15 mouse cellular contexts compared by ENCODE assay signal in genomic region chr9:105693056-105693455, GRCm38 (mm10). TPM values are rescaled to one million over a fixed set of nuclear protein-coding genes. Genes with fewer than 3 reads are reported as not detected.
A peak's percentile ranks its signal among the peaks of the same experiment; 100 is the strongest.
DNase-seq lines count a peak whose midpoint lies in the region; ATAC-seq and TF ChIP-seq lines count a peak whose summit lies in the region.
"Had no signal": no experiment of that assay in that cellular context is flagged by ENCODE, and none has a peak within 500 bp of the region (broad histone marks: within the 10 kb centered on the region; RNA-seq: fewer than 3 reads in every experiment).

No protein-coding gene starts in this region.

- ATAC-seq in forebrain, postnatal 0 days, result no peak
- ATAC-seq: liver, embryonic 12.5 days had no signal

- intact Hi-C loops in left cerebral cortex, postnatal 10 days (cut with DNase I), result loop anchor here (5.0 kb wide), 2 partner anchors 164 to 294 kb away; no protein-coding TSS in a partner anchor
- intact Hi-C loops in left cerebral cortex, postnatal 36 days (cut with DNase I), result loop anchor here (5.0 kb wide), 2 partner anchors 164 to 349 kb away; no protein-coding TSS in a partner anchor

- H3K36me3 ChIP-seq in forebrain, postnatal 0 days (ENCODE audit: insufficient read depth), result peaks cover 4% of the 10 kb centered on the region
- H3K36me3 ChIP-seq in forebrain, embryonic 10.5 days (replicated peaks), result peaks cover 8% of the 10 kb centered on the region

- no peak for TF ChIP-seq CTCF in forebrain, postnatal 0 days (IDR thresholded peaks at IDR 0.05; ENCODE audit: low read depth)

- H3K27ac ChIP-seq in forebrain, postnatal 0 days (ENCODE audit: low read depth, low read length), result peak overlapping the region; percentile 54; the same call in 1 of the 2 replicates
- H3K27ac ChIP-seq in forebrain, embryonic 10.5 days, result no peak overlapping the region
- H3K27ac ChIP-seq: hindbrain, embryonic 13.5 days; kidney, embryonic 15.5 days; limb, embryonic 12.5 days; liver, embryonic 12.5 days; neural tube, embryonic 15.5 days had no signal

- no peak for DNase-seq in forebrain, postnatal 0 days
- DNase-seq in forebrain, embryonic 10.5 days (ENCODE audit: extremely low spot score, low spot score), result no peak
- DNase-seq in left cerebral cortex, adult 9 months (ENCODE audit: low spot score in 2 of 2), result peak; percentile 51 to 58
- DNase-seq in left cerebral cortex, postnatal 10 days (ENCODE audit: extremely low spot score in 1 of 2, low spot score in 2 of 2), result no peak
- DNase-seq in brain, adult 2 months (ENCODE audit: low read depth, low spot score), result peak; percentile 80
- peak; percentile 58 to 60 for DNase-seq in left cerebral cortex, postnatal 36 days (ENCODE audit: low spot score in 2 of 2)
- DNase-seq in thymus, postnatal 36 days, result no peak
- DNase-seq in embryo, embryonic 9.5 days (ENCODE audit: extremely low spot score), result no peak

- H3K4me2 ChIP-seq in forebrain, postnatal 0 days (ENCODE audit: low read depth), result no peak overlapping the region
- H3K4me2 ChIP-seq: heart, embryonic 12.5 days; hindbrain, embryonic 13.5 days; kidney, embryonic 15.5 days; limb, embryonic 12.5 days; liver, embryonic 12.5 days; lung, embryonic 14.5 days; neural tube, embryonic 15.5 days had no signal

- H3K4me1 ChIP-seq in forebrain, postnatal 0 days (ENCODE audit: insufficient read depth), result 0 out of 2 replicates have a peak, but pooled peaks cover 5% of the 10 kb centered on the region
- H3K4me1 ChIP-seq in forebrain, embryonic 10.5 days, result peaks cover 19% of the 10 kb centered on the region
- H3K4me1 ChIP-seq: hindbrain, embryonic 13.5 days; limb, embryonic 12.5 days; liver, embryonic 12.5 days had no signal

- no peak overlapping the region for H3K4me3 ChIP-seq in forebrain, postnatal 0 days (ENCODE audit: low read depth, low read length)
- H3K4me3 ChIP-seq in forebrain, embryonic 10.5 days, result no peak overlapping the region
- H3K4me3 ChIP-seq: heart, embryonic 12.5 days; hindbrain, embryonic 13.5 days; kidney, embryonic 15.5 days; limb, embryonic 12.5 days; liver, embryonic 12.5 days; neural tube, embryonic 15.5 days had no signal

- 62% methylated on average over 9 of the region's 9 CpGs for WGBS in forebrain, postnatal 0 days
- 91% methylated on average over 9 of the region's 9 CpGs for WGBS in forebrain, embryonic 10.5 days

- H3K9me3 ChIP-seq in forebrain, postnatal 0 days (ENCODE audit: low read length), result no peaks in the 10 kb centered on the region
- H3K9me3 ChIP-seq in forebrain, embryonic 10.5 days, result no peaks in the 10 kb centered on the region
- H3K9me3 ChIP-seq: heart, embryonic 12.5 days; hindbrain, embryonic 13.5 days; kidney, embryonic 15.5 days; limb, embryonic 12.5 days; liver, embryonic 12.5 days; neural tube, embryonic 15.5 days had no signal

- no peaks in the 10 kb centered on the region for H3K27me3 ChIP-seq in forebrain, postnatal 0 days (ENCODE audit: insufficient read depth, low read length)
- H3K27me3 ChIP-seq in forebrain, embryonic 10.5 days (ENCODE audit: poor library complexity, severe bottlenecking), result no peaks in the 10 kb centered on the region
- H3K27me3 ChIP-seq: hindbrain, embryonic 13.5 days; kidney, embryonic 15.5 days; limb, embryonic 12.5 days; liver, embryonic 12.5 days; neural tube, embryonic 15.5 days had no signal

- no peak overlapping the region for H3K9ac ChIP-seq in forebrain, postnatal 0 days
- H3K9ac ChIP-seq: heart, embryonic 12.5 days; hindbrain, embryonic 13.5 days; kidney, embryonic 15.5 days; limb, embryonic 12.5 days; liver, embryonic 12.5 days; lung, embryonic 14.5 days; neural tube, embryonic 15.5 days had no signal

RNA-seq across cellular contexts. Expression of gene Pik3r4, which starts 50.3 kb away (rescaled TPM):
- 19.1 and 20.8 TPM in 2 replicates for total RNA-seq in forebrain, postnatal 0 days (2014; rRNA removed)
- 11.2 and 12.9 TPM in 2 replicates for polyA plus RNA-seq in forebrain, postnatal 0 days (2015; fragmentation: Nextera tagmentation; extraction: Ambion mirVana)
- 22.7 and 24.2 TPM in 2 replicates for polyA plus RNA-seq in forebrain, embryonic 10.5 days (2016; fragmentation: Nextera tagmentation; extraction: Ambion mirVana)
- total RNA-seq in left cerebral cortex, postnatal 10 days (2021), result 10 to 100 TPM; 37.2 to 37.9 TPM
- total RNA-seq in left cerebral cortex, postnatal 36 days (2021), result 10 to 100 TPM; 44.7 to 44.8 TPM

Comparison
In these comparisons a context has a peak if more than half of its experiments do, and no peak if none do; other contexts are left out.
1. DNase-seq: peak in left cerebral cortex, adult 9 months (2 of 2), brain, adult 2 months (single experiment) and left cerebral cortex, postnatal 36 days (2 of 2); none in forebrain, postnatal 0 days (single experiment), forebrain, embryonic 10.5 days (single experiment), left cerebral cortex, postnatal 10 days (0 of 2), thymus, postnatal 36 days (0 of 2) and embryo, embryonic 9.5 days (single experiment).